Mouse (Mus musculus) left cerebral cortex, postnatal 25 days (tissue): ENCODE data around the gene Smurf1. TPM values are rescaled to one million over a fixed set of nuclear protein-coding genes. Genes with fewer than 3 reads are reported as not detected.

Source experiments
- DNase-seq, 2 experiments: peaks; one replicate each; pipeline ENCODE4 v3.0.0; 2022; ENCODE audit warnings: low spot score in 2 of 2, mixed read lengths in 1 of 2
- intact Hi-C: fragments of 180-260 bp; cut with DNase I; formaldehyde crosslinking; loops from one replicate; pipeline ENCODE4 v1.15.1; 2025
- total RNA-seq, 2 experiments: library from RNA; stranded (reverse); gene quantifications; 2 replicates each; pipeline ENCODE4 v1.2.3; 2021

Smurf1 gene
- total RNA-seq, 2 experiments from 2014 or later = 33.2 to 36.9 TPM

DNA sequence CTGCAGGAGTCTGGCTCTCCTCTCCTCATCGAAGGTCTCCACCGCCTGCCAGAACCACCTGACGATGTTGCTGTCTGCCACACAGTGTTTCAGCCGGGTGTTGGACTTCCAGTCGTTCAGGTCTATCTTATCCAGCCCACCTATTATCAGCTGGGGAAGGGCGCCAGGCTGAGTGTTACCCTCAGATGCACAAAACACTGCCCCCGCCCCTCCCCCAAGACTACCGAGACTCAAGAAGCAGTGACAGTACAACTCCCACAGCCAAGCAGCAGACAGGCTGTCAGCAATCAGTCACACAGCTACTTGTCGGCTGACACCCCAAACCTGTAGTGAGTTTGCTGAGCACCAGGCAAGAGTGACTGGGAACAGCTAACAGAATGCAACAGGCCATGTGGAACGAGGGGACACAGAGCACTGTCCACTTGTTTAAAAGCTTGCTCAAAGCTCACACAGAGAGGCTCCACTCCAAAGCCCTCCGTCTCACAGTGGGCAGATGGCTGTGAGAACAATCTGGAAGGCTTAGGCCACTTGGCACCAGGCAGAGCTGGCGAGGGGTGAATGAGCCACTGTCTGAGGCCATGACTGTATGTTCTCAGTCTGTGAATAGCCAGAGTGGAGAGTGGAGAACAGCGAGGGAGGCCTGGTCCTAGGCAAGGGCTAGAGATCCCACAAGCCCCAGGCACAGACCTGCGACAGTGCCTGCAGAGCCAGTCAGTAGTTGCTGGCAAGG is 83.8 kb downstream of the Smurf1 start:
- DNase-seq = peak; percentile 46 to 50
- intact Hi-C loops = loop anchor here (10.0 kb wide), 1 partner anchor 193 kb away; no protein-coding TSS in a partner anchor

- no peak for DNase-seq
- intact Hi-C loops = loop anchor here (2.0 kb wide), 1 partner anchor 112 kb away; no protein-coding TSS in a partner anchor
These were observed 88.6 kb downstream of the Smurf1 start for GRCm38 (mm10) chr5:144877021-144877420.

DNA sequence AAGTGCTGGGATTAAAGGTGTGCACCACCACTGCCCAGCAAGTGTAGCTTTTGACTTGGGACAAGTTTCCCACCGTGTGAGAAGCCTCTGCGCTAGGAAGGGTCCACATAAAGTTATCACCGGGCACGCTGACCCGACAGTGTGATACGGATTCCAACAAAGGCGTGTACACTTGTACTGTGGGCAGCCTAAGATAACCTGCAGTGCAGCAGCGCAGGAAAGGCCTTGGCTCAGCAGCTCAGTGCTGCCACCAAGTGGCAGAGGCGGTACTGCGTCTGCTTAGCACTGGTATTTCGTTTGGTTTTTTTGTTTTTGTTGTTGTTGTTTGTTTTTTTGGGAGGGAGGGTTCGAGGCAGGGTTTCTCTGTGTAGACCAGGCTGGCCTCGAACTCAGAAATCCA is 89.8 kb downstream of the Smurf1 start:
- intact Hi-C loops = loop anchor here (2.0 kb wide), 1 partner anchor 113 kb away; no protein-coding TSS in a partner anchor
- peak; percentile 67 to 80 for DNase-seq

DNA sequence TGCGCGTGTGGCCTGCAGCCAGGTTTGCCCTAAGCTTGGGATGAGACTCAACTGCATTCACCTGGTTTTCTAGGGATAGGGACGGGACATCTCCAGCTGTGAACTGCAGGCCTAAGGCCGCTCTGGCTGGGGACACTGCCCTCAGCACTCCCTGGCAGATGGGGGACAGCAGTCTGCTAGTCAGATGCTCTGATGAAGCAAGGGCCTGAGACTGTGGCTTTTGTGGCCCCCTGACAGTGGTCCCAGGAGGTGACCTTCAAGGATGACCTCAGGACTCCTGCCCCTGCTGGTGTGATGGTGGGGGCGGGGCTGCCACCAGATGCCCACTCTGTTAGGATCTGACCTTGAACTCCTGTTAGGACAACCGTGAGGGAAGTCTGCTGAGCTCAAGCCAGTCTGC is 90.4 kb downstream of the Smurf1 start:
- intact Hi-C loops = no loop called here
- no peak for DNase-seq

DNA sequence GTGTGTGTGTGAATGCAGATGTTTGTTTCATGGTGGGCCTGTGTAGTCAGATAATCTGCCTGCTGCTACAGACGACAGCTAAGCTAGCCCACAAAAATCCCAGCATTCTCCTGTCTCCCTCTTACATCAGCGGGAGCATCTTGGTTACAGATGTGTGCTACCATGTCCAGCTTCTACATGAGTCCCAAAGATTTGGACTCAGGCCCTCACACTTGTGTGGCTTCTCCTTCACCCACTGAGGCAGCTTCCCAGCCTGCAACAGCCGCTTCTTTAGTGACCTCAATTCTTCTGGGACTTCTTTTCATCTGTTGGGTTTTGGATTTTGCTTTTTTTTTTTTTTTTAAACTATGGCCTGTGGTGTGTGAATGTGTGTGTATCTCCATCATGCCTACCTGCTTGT is 92.8 kb downstream of the Smurf1 start:
- DNase-seq = no peak
- intact Hi-C loops = no loop called here

GRCm38 (mm10) chr5:144872326-144872725 is 93.3 kb downstream of the Smurf1 start:
- DNase-seq = no peak
- intact Hi-C loops = no loop called here

DNA sequence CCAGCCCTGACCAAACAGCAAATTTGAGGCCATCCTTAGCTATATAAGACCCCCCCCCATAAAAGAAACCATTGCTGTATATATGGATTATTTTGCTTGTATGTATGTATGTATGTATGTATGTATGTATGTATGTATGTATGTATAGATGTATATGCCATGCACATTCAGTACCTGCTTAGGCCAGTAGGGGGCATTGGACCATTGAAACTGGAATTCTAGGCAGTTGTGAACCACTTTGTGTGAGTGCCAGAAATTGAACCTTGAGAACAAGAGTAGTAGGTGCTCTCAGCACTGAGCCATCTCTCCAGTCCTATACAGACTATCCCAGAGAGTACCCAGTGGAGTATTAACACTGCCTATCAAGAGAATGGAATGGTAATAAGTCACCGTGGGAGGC is 93.9 kb downstream of the Smurf1 start:
- intact Hi-C loops = no loop called here
- no peak for DNase-seq

DNA sequence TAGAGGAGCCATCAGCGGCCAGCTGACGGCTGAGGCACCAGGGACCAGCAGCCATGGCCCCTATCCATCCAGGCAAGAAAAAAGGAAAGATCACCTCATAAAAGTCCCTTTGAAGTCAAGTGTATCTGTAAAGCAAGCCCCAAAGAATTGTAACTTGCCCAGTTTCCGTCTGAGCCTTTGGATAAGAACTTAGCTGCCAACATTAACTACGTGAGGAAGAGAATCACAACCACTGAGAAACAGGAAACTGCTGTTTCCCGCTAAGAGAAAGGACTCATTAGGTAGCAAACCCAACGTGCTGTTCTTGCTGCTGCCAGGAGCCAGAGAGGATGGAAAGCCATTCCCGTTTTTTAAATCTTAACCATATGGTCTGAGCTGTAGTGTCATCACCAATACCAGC is 94.9 kb downstream of the Smurf1 start:
- intact Hi-C loops = no loop called here

DNA sequence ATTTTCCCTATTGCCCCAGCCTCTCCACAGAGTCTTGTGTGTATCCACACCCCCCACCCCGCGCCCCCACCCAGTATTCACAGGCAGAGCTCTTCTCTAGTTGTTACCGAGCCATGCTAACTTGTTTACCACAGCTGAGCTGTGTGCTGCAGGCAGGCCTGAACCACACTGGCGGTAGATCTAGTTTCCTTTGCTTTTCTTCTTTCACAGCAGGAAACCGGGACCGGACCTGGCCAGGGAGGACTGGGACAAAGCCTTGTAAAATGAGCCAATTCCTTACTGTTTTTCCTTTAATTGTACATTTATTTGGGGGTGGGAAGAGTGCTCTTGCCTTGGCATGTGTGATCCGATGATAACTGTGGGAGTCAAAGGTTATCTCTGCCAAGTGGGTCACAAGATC is 96.2 kb downstream of the Smurf1 start:
- intact Hi-C loops = no loop called here
- no peak for DNase-seq

More for the DNA sequence above, 94.9 kb downstream of the Smurf1 start:
- DNase-seq = no peak

GRCm38 (mm10) chr5:144866923-144867322 is 98.7 kb downstream of the Smurf1 start:
- intact Hi-C loops = no loop called here
- peak in 1 of 2 experiments; percentile 27 for DNase-seq

- intact Hi-C loops = no loop called here
These were observed 104.7 kb downstream of the Smurf1 start for GRCm38 (mm10) chr5:144860913-144861312.

GRCm38 (mm10) chr5:144859284-144859683 is 106.4 kb downstream of the Smurf1 start:
- DNase-seq = no peak
- intact Hi-C loops = no loop called here

More at GRCm38 (mm10) chr5:144860913-144861312, 104.7 kb downstream of the Smurf1 start:
- DNase-seq = peak; percentile 28 to 62

DNA sequence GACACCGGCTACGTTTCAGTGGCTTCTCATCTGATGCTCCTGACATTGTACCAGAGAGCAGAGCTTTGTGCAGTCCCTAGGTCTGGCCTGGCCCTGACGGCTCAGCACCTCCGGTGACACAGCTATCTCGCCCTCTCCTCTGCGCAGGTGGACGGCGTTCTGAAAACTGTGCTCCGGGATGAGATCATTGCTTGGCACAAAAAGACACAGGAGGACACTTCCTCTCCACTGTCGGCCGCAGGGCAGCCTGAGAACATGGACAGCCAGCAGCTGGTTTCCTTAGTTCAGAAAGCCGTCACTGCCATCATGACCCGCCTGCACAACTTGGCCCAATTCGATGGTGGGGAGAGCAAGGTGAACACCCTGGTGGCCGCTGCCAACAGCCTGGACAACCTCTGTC is 107.1 kb downstream of the Smurf1 start:
- intact Hi-C loops = no loop called here
- DNase-seq = no peak

- no peak for DNase-seq
These were observed 109.7 kb downstream of the Smurf1 start for GRCm38 (mm10) chr5:144855936-144856335.

GRCm38 (mm10) chr5:144853931-144854330 is 111.7 kb downstream of the Smurf1 start:
- no peak for DNase-seq
- intact Hi-C loops = no loop called here

More at GRCm38 (mm10) chr5:144855936-144856335, 109.7 kb downstream of the Smurf1 start:
- intact Hi-C loops = no loop called here

GRCm38 (mm10) chr5:144851820-144852219 is 113.8 kb downstream of the Smurf1 start:
- intact Hi-C loops = no loop called here
- DNase-seq = no peak

DNA sequence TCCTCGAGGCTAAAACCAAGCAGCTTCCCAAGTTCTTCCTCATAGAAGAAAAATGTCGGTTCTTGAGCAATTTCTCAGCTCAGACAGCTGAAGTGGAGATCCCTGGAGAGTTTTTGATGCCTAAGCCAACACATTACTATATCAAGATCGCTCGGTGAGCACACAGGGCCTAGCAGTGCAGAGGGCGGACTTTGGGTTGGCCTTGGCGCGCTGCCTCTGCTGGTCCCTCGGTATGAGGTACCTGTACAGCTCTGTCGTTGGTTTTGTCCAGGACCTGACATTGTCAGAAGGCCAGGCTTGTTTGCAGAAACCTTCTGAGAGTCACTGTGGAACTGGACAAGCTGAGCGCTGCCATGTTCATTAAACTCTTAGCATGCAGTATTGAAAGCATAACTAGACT is 115.7 kb downstream of the Smurf1 start:
- no peak for DNase-seq
- intact Hi-C loops = no loop called here

DNA sequence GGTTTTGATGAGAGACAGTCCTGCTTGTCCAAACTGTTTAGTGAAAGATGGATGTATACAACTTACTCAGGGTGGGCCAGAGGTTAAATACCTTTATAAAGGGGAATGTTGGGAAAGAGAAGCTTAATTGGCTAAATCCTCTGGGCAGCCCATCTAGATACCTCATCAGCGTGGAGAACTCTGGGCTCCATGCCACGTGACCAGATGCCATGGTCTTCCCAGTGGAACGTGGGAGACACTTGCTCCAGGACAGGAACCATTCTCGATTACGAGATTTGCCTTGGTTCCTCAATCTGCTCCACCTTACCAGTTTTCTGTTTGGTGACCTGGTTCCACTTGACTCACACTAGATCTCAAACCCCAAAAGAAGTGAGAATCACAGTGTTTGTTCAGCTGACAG is 116.9 kb downstream of the Smurf1 start:
- no peak for DNase-seq
- intact Hi-C loops = no loop called here

GRCm38 (mm10) chr5:144845352-144845751 is 120.3 kb downstream of the Smurf1 start:
- DNase-seq = peak in 1 of 2 experiments; percentile 36
- intact Hi-C loops = no loop called here

- DNase-seq = peak in 1 of 2 experiments; percentile 51
- intact Hi-C loops = no loop called here
These were observed 129.5 kb downstream of the Smurf1 start for GRCm38 (mm10) chr5:144836100-144836499.

GRCm38 (mm10) chr5:144831840-144832469 is 133.7 kb downstream of the Smurf1 start:
- DNase-seq = no peak

More at GRCm38 (mm10) chr5:144831840-144832469, 133.7 kb downstream of the Smurf1 start:
- intact Hi-C loops = no loop called here
